Mouse (Mus musculus) spleen, adult 2 months (tissue): ENCODE results near the gene Grip1. TPM values are rescaled to one million over a fixed set of nuclear protein-coding genes. Genes with fewer than 3 reads are reported as not detected.

ENCODE experiments used
- DNase-seq, 2 experiments: peaks; one replicate each; pipeline versions ENCODE4 v3.0.0 to v3.0.0-alpha.2; 2012 to 2021; ENCODE audit warnings: low spot score in 2 of 2, low read depth in 1 of 2
- H3K27ac ChIP-seq: fragments of 200-500 bp; 2 replicates; pipeline ENCODE4 v1.5.1; 2012; ENCODE audit warnings: low read length, inconsistent platforms; ENCODE audit not compliant: insufficient read depth
- H3K27me3 ChIP-seq: fragments of 200-500 bp; 2 replicates; pipeline ENCODE4 v1.6.1; 2012; ENCODE audit warnings: mild to moderate bottlenecking, moderate library complexity, low read length, inconsistent platforms; ENCODE audit not compliant: control insufficient read depth, insufficient read depth
- H3K36me3 ChIP-seq: fragments of 200-500 bp; 2 replicates; pipeline ENCODE4 v1.6.1; 2012; ENCODE audit warnings: mild to moderate bottlenecking, low read length, inconsistent platforms; ENCODE audit not compliant: control insufficient read depth, insufficient read depth
- H3K4me1 ChIP-seq: fragments of 200-500 bp; 2 replicates; pipeline ENCODE4 v1.6.1; 2011; ENCODE audit warnings: inconsistent platforms; ENCODE audit not compliant: control insufficient read depth, insufficient read depth, insufficient read length
- H3K4me3 ChIP-seq: fragments of 200-500 bp; 2 replicates; pipeline ENCODE4 v1.5.1; 2011; ENCODE audit warnings: mild to moderate bottlenecking, inconsistent platforms; ENCODE audit not compliant: insufficient read depth, insufficient read length; ENCODE audit errors: extremely low read depth
- CTCF ChIP-seq: fragments of 200-500 bp; IDR thresholded peaks from 2 replicates; pipeline ENCODE4 v1.5.1; 2011; ENCODE audit warnings: mild to moderate bottlenecking, inconsistent platforms; ENCODE audit not compliant: insufficient read depth, insufficient read length, insufficient replicate concordance; ENCODE audit errors: extremely low read depth
- POLR2A ChIP-seq: fragments of 200-500 bp; IDR thresholded peaks from 2 replicates; pipeline ENCODE4 v1.6.1; 2011; ENCODE audit warnings: low read depth, low read length, inconsistent platforms
- WGBS: fragments of 180-500 bp; shearing (Covaris S2); methylation state at CpG from one replicate; pipeline ENCODE4 v1.1.7; 2018; 5-methylcytosine and 5-hydroxymethylcytosine counted together
- polyA plus RNA-seq: library from polyadenylated mRNA; depleted of rRNA; stranded (reverse); fragments of >200 nt; gene quantifications from 2 replicates; pipeline ENCODE4 v1.2.3, GENCODE M21; 2012

Grip1 gene
- polyA plus RNA-seq, 1 experiment = not detected

DNA sequence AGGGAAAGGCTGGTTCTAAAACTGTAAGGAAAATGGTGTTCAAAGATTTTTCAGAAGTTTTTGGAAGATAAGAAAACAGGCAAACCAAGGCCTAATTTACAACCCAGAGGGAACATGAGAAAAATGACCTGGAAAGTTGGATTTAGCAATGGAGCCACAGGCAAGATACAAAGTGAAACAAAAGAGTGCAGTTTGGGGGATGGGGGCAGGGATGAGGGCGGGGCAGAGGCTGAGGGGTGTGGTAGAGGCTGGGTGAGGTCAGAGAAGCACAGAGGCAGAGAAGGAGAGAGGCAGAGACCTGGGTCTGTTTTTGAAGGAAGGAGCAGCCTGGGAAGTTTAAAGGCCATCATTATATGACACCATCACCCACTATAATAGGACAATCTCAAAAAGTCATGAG, 377.5 kb downstream of the Grip1 start:
- 77% methylated on average over 1 of the region's 1 CpGs for WGBS
- no peak for TF ChIP-seq POLR2A
- no peak for TF ChIP-seq CTCF
- H3K27me3 ChIP-seq = no peaks in the 10 kb centered on the region
- no peaks in the 10 kb centered on the region for H3K36me3 ChIP-seq
- no peak overlapping the region for H3K4me3 ChIP-seq
- no peak overlapping the region for H3K27ac ChIP-seq
- no peaks in the 10 kb centered on the region for H3K4me1 ChIP-seq
- no peak for DNase-seq

DNA sequence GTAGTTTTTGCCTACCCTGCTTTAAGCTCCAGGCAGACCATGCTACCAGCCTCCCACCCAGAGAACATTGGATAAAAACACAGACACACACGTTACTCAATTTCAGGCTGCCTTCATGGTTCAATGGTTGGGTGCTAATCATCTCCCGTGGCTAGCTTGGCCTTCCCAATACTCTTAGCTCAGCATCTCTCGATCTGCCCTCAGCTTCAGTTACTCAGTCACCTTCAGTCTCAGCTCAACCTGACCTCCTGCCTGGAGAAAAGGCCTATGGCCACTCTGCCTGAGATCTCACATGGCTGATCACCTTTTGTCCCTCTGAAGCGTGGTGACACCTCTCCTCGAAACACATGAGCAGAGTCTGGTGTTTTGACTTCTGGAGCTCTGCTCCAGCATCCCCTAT, 379.7 kb downstream of the Grip1 start:
- no peak for DNase-seq
- 85% methylated on average over 5 of the region's 5 CpGs for WGBS
- TF ChIP-seq POLR2A (no peak), CTCF (no peak)

DNA sequence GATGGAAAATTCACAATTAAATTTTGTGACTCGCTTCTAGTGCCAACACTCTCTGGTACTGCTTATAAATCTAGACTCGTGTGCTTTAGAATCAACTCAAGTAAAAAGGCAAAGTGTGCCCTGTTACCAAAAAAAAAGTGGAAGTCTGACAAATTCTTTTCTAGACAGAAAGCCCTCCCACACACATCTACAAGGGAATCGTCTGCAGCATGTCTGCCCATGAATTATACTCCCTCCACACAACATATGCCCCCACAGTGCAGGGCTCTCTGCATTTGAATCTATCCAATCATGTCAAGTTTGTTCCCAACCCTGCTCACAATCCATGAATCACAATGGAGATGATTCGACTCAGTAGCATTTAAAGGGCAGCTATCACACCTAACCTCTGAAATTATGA, 380.5 kb downstream of the Grip1 start:
- H3K36me3 ChIP-seq = no peaks in the 10 kb centered on the region
- no peak for DNase-seq
- TF ChIP-seq POLR2A = no peak
- WGBS = 65% methylated on average over 4 of the region's 4 CpGs
- H3K4me1 ChIP-seq = no peaks in the 10 kb centered on the region
- H3K4me3 ChIP-seq = no peak overlapping the region
- no peak overlapping the region for H3K27ac ChIP-seq
- no peaks in the 10 kb centered on the region for H3K27me3 ChIP-seq

More for the DNA sequence above, 379.7 kb downstream of the Grip1 start:
- no peaks in the 10 kb centered on the region for H3K4me1 ChIP-seq
- H3K27ac ChIP-seq = no peak overlapping the region
- no peak overlapping the region for H3K4me3 ChIP-seq
- no peaks in the 10 kb centered on the region for H3K27me3 ChIP-seq
- no peaks in the 10 kb centered on the region for H3K36me3 ChIP-seq

DNA sequence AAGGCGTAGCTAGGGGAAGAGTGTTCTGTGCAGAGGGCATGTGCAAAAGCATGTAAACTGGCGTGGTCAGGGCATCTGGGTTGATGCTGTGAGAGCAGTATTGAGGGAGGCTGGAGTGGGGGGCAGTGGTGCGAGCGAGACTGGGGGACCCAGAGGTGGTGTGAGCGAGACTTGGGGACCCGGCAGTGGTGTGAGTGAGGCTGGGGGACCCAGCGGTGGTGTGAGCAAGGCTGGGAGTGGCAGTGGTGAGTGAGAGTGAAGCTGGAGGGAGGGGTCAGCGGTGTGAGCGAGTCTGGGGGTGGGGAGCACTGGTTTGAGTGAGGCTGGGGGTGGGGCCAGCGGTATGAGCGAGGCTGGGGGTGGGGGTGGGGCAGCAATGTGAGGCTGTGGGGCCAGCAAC, 386.0 kb downstream of the Grip1 start:
- no peaks in the 10 kb centered on the region for H3K36me3 ChIP-seq
- no peak overlapping the region for H3K4me3 ChIP-seq
- DNase-seq = no peak
- no peak for TF ChIP-seq CTCF
- TF ChIP-seq POLR2A = no peak
- H3K27me3 ChIP-seq = no peaks in the 10 kb centered on the region
- 76% methylated on average over 11 of the region's 11 CpGs for WGBS
- no peak overlapping the region for H3K27ac ChIP-seq
- H3K4me1 ChIP-seq = no peaks in the 10 kb centered on the region

DNA sequence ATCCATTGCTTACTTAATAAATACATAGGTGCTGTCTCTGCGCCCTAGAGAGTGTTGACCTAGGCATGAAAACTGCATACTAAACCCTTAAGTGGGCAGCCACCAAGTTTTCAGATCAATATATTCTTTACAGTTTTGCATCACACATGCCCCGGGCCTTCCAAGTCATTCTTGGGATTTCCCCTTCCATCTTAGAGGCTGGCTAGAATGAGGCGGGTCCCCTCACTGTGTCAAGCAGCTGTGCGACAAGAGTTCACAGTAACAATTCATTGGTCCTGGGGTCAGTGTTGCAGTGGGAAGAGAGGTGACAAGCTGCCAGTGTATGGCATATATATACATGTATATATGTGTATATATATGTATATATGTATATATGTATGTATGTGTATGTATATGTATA, 388.4 kb downstream of the Grip1 start:
- H3K27ac ChIP-seq = no peak overlapping the region
- TF ChIP-seq CTCF (no peak), POLR2A (no peak)
- no peak overlapping the region for H3K4me3 ChIP-seq
- no peaks in the 10 kb centered on the region for H3K27me3 ChIP-seq
- 85% methylated on average over 4 of the region's 4 CpGs for WGBS
- DNase-seq = no peak
- H3K4me1 ChIP-seq = no peaks in the 10 kb centered on the region
- H3K36me3 ChIP-seq = no peaks in the 10 kb centered on the region

DNA sequence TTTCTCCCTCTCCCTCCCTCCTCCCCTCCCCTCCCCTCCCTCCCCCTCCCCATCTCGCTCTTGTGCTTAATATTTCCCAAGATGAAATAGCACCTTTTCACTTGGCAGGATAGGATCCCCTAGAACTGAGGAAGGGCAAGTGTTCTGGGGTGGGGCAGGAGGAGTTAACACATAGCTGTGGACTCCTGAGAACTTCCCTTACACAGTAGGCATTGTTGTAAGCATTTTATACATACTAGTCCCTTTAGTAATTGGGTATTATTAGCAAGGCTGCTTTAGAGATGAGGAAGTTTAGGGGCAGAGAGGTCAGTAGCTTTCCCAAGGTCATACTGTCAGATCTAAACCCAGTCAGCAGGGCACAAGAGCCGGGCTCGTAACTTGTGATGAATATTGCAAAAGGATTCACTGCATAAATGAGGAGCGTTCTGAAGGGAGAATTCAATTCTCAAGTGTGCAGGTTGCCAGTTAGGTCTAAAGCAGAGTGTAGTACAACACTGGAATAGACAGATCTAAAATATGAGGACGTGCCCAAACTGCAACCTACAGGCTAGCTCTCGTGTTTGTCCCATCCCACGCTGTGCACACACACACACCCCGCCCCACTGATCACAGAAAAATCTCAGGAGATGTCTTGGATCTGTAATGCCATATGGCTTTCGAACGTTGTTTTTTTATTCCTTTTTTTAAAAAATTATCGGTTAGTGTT, 392.2 kb downstream of the Grip1 start:
- TF ChIP-seq CTCF (no peak), POLR2A (no peak)
- Histone ChIP-seq H3K4me1 (no peaks in the 10 kb centered on the region), H3K4me3 (no peak overlapping the region), H3K27ac (no peak overlapping the region), H3K36me3 (no peaks in the 10 kb centered on the region), H3K27me3 (no peaks in the 10 kb centered on the region)
- WGBS = 85% methylated on average over 11 of the region's 11 CpGs
- DNase-seq = no peak

DNA sequence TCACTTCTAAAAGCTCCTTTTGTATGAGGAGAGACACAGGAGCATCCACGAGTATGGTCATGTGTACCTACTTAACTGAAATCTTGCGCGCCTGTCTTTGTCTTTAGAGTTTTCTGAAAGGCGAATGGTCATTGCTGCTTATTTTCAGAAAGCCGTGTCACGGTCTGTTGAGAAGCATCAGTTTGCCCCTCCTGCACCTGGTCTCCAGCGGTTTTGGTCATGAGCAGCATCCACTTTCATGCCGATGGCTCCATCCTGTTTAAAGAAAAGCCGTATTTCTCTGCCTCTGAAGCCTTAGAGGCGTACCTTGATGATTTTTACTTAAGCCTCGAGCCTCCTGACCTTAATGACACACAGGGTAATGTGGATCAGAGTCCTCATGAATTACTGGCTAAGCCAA, 398.0 kb downstream of the Grip1 start:
- TF ChIP-seq CTCF (no peak), POLR2A (no peak)
- DNase-seq = no peak
- no peak overlapping the region for H3K4me3 ChIP-seq
- H3K27me3 ChIP-seq = no peaks in the 10 kb centered on the region
- 89% methylated on average over 11 of the region's 11 CpGs for WGBS
- H3K4me1 ChIP-seq = no peaks in the 10 kb centered on the region
- H3K27ac ChIP-seq = no peak overlapping the region
- no peaks in the 10 kb centered on the region for H3K36me3 ChIP-seq
